Mouse (Mus musculus) spleen, postnatal 4 days (tissue): Measurements from ENCODE around the gene Tmem125.

Experiments used
- DNase-seq, 2 experiments: peaks; one replicate each; pipeline ENCODE4 v3.0.0; 2022; ENCODE audit warnings: low spot score in 2 of 2

Tmem125 gene

DNA sequence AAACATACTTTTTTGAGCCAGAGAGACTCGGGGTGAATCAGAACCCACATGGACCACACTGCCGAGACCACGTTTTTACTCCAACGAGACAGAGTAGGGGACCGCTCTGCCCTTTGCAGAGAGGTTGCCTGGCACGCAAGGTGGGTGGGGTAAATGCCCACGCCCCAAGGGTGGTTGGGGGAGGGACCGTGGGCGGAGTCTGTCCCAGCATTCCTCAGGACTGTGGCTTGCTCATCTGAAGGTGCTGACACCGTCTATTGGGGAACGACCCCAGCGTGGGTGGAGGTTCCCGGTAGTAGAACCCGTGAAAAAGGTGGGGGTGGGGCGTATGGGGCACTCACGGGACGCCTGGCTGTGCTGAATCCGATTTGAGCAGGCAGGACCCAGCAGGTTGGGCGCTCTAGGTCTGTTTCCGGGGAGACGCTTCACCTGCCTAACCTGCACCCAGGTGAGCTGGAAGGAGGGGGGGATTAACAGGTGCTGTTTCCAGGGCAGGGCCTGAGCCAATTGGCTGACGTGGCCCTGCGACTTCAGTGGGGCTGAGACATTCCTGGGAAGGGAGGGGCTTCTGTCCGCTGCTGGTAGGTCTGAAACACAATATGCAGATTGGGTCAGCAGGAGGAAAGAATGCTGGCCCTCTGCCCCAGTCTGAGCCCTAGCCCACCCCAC lies at the start of gene Tmem125:
TSS of gene Tmem125 (minus strand) at position 453 of the 669 bp plus-strand sequence.
- DNase-seq, result peak in 1 of 2 experiments; percentile 39

DNA sequence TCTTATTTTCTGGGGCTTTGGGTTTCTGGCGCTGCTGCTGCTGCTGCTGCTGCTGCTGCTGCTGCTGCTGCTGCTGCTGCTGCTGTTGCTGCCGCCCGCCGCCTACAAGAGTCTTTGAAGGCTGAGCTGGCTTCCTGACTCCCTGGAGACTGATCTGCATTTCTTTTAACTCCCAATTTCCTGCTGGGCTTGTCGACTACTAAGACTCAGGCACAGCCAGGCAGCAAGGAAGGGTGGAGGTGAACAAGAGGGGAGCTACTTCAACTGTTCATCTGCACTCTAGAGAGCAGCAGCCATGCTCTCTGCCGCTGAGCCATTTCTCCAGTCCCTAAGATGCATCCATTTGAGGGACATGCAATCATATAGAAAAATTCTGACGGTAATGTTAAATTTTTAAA lies 45.9 kb upstream of the Tmem125 start:
- DNase-seq, result no peak

DNA sequence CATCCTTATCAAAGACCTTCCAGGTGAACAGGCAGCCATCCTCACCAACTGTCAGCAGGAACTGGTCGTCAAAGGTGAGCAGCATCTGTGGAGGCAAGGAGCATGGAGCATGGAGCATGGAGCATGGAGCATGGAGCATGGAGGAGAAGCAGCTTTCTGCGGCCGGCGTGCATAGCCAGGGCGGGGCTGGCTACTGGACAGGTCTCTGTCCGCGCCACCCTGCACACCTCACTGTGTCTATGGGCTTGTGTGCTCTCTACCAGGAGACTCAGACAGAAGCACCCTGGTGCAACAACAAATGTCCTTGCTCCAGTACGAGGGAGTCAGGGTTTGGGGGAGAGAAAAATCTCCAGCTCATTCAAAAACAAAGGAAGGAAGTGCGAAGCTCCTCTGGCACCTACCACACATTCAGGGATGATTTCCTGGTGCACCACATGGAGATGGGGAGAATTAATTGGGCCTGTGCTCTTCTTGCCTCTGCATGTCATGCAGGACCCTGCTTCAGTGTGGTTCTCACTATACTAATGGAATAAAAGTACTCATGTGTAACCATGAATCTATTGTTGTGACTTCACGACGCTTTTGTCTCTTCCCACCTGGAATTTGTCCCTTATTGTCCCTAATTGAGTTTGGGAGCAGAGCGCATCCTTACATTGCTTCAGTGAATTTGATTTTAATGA lies 45.3 kb upstream of the Tmem125 start:
- DNase-seq, result no peak

DNA sequence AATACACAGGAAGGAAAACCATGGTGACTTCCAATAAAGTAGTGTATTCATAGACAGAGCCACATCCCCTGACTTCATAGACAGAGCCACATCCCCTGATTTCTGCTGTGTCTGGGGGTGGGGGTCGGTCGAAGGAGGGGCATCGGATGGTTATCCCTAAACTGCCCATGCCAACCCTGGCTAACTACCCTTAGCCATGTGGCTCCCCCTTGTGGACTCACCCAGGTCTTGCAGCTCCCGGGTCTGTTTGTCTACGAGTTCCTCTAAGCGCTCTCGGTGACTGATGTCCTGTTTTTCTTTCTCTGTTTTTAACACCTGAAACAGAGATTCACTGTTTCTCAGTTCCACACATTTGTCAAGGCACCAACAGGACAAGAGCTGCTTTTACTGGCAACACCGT lies 38.8 kb upstream of the Tmem125 start:
- no peak for DNase-seq

DNA sequence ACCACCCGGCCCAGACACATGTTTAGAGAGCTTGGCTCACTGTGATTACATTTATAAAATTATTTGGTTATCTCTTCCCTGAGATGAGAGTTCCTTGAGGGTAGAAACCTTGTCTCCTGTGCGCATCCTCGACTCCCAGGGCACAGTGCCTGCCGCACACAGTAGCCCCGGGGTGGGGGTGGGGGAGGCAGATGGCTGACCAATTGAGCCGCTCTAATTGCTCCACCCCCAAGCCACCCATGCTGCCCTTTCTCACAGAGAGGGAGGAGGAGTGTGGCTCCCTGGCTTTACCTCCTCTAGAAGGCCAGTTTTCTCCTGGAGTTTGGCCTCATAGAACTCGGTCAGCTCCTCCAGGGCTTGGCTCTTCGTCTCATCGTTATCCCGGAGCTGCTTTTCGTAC lies 37.7 kb upstream of the Tmem125 start:
- no peak for DNase-seq

DNA sequence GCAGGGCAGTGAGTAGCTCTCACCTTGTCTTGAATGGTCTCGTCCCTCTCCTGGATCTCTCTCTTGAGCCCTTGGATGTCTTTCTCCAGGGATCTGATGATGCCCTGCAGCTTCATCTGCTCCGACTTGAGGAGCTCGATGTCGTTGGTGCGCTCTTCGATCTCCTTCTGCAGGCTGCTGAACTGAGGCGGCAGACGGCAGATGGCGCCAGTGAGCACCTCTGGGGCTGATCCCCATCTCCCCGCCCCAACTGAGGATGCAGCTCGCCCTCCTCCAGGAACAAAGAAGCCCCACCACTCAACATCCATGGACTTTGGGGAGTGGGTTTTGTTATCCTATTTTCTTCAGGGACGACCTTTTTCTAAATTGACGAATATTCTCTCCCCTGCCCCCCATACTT lies 35.5 kb upstream of the Tmem125 start:
- DNase-seq, result peak; percentile 34 to 82

DNA sequence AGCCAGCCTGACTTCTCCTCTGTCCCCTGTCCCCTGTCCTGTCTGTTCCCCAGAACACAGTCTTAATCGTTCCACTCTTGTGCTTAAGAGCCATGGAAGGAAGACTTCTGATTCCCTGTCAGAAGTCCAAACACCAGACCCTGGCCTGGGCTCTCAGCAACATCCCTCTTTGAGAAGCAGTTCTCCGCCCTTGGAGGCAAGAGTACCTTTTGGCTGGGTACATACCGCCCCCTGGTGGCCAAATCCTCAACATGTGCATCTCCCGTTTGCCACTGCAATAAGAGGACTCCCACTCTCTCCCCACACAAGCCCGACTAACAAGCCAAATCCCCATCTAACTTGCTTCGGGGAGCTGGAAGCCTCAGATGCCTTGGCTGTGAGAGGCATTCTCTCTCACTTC lies 32.3 kb upstream of the Tmem125 start:
- peak; percentile 77 to 92 for DNase-seq

DNA sequence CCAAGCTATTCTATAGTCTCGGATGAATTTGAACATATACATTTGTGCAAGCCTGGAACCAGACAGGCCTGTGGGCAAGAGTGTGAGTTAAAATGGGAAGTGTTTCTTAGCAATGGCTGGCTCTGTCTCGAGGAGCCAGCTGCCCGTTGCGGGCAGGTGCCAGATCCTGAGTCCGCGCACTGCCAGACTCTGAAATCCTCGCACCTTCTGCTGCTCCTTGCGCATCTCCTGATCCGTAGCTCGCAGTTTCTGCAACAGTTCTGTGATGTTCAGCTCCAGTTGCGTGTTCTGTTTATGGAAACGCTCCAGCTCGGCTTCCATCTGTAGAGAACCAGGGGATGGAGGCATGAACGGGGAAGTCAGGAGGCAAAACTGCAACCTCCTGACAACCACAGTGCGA lies 27.6 kb upstream of the Tmem125 start:
- no peak for DNase-seq

DNA sequence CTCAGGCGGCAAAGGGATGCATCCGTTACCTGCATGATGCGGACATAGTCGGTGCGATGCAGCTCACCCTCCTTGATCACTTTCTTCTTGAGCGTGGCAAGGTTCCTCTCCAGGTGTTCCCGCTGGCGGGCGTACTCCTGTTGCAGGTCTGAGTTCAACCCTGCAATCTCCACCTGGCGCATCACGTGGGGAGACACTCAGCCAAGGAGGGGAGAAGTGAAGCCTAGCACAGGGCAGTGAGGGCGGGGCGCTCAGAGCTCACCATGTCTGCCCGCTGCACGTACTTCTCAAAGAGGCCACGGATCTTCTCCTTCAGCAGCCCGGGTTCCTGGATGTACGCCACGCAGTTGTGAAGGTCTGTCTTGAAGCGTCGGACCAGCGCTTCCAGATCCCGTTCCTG lies 25.5 kb upstream of the Tmem125 start:
- peak in 1 of 2 experiments; percentile 59 for DNase-seq

DNA sequence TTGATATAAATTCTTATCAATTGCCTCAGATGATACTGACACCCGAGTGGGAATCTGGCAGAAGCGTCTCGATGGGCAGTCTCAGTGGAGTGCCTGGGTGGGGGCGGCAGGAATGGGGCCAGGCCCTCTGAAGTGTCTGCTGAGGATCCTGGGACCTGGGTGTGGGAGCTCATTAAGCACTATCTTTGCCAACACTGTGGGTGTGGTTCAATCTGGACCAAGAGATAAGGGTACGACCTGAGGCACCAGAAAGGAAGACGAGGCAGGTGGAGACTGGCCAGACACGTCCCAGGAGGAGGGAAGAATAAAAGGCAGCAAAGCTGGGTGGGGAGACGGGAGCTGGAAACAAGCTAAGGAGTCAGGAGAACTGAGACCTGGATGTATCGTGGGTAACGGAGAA lies 24.9 kb upstream of the Tmem125 start:
- DNase-seq, result peak; percentile 71

DNA sequence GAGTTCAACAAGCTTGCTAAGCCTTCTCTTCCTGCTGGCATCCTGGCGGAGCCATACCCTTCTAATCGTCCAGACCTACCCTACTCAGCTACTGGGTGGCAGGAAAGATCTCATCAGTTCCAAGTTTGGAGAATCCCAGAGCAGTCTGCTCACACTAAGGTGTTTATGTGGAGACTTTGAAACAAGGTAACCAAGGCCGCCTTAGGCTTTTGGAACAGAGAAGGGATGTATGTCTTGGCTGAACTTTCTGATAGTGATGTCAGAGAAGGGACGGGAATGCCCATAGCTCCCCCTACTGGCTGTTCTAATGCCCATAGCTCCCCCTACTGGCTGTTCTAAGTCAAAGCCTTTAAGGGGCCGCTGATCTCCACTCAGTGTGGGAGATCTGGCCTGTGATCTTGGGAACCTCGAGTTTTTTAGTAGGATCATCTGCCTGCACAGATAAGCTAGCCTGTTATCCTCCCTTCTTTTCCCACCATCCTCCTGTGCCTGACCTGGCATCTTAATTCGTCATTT lies 22.4 kb upstream of the Tmem125 start:
- peak in 1 of 2 experiments; percentile 54 for DNase-seq

DNA sequence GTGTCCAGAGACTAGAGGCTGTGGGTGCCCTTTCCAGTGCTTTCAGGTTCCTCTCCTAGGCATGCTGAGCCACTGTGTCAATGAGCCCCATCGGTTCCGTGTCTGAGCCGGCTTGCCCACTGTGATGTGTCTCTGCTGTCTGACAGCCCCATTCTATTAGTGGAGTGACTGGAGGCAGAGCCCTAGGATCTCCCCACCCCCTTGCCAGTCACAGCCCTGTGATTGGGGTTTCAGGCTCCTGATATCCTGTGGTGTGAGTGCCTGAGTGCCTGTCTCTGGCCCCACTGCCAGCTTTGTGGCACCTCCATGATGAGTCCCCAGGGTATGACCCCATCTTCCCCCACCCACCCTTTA lies 21.1 kb upstream of the Tmem125 start:
- no peak for DNase-seq

DNA sequence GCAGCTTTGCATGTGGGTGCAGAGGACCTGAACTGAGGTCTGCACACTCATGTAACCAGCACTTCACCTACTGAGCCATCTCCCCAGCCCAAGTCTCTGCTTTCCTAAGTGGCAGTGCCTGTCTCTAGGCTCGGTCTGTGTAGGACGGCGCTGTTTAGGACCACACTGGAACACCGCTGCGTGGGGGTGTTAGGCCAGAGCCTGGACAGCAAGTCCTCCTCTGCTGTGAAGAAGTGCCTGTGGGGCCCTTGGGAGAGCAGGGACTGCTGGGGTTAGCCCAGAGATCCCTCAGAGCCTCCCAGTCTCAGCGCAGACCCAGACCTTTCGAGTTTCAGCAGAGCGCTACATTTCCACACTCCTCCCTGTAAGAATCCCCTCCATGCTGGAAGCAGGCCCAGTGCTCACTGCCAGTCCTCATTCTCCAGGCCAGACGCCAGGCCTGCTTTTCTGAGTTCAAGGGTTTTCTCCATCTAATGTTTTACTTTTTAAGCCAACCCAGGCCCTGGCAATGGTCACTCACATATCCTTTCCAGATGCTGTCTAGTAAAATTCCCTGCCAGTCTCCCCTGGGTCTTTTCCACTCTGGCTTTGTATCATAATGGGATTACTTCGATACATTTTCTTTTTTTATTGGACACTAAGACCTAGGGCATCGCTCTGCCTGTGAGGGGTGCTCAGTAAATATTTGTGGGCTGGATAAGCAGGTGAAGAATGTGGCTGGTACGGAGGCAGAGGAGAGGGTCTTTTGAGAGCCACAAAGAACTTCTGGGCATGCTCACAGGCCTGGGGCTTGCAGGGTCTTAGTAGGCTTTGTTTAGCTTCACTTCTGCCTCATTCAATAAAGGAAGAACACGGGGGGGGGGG lies 20.4 kb upstream of the Tmem125 start:
- DNase-seq, result no peak

DNA sequence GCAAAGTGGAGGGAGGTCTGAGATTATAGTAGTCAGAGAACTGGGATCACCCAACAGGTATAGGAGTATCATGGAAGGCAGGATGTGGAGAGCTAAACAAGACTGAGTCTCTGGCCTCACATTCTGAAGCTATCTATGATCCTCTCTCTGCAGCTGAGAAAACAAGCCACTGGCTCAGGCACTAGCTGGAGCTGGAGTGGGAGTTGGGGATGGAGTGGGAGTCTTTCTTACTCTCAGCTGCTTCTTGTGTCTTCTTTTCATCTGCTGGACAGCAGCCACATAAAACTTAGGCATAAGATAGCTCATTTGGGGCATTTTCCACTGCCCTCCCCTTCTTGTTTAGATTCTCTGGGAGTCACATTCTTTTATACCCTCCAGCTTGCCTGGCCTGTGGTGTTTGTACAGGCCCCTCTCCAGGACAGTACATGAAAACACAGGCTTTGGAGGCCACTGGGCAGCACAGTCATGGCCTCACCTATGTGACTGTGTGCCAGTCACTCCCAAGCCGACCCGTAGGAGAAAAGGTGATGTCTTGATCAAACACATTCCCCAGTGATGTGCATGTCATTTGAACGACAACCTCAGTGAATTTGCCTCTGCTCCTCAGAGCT lies 9.3 kb upstream of the Tmem125 start:
- DNase-seq, result no peak

DNA sequence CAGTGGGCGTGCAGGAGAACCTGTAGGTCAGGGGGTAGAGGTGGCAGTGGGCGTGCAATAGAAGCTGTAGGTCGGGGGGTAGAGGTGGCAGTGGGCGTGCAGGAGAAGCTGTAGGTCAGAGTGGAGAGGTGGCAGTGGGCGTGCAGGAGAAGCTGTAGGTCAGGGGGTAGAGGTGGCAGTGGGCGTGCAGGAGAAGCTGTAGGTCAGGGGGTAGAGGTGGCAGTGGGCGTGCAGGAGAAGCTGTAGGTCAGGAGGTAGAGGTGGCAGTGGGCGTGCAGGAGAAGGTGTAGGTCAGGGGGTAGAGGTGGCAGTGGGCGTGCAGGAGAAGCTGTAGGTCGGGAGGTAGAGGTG lies 4.3 kb upstream of the Tmem125 start:
- DNase-seq, result peak; percentile 60 to 90

DNA sequence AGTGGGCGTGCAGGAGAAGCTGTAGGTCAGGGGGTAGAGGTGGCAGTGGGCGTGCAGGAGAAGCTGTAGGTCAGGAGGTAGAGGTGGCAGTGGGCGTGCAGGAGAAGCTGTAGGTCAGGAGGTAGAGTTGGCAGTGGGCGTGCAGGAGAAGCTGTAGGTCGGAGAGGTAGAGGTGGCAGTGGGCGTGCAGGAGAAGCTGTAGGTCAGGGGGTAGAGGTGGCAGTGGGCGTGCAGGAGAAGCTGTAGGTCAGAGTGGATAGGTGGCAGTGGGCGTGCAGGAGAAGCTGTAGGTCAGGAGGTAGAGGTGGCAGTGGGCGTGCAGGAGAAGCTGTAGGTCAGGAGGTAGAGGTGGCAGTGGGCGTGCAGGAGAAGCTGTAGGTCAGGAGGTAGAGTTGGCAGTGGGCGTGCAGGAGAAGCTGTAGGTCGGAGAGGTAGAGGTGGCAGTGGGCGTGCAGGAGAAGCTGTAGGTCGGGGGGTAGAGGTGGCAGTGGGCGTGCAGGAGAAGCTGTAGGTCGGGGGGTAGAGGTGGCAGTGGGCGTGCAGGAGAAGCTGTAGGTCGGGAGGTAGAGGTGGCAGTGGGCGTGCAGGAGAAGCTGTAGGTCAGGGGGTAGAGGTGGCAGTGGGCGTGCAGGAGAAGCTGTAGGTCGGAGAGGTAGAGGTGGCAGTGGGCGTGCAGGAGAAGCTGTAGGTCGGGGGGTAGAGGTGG lies 3.7 kb upstream of the Tmem125 start:
- DNase-seq, result peak; percentile 81 to 96

DNA sequence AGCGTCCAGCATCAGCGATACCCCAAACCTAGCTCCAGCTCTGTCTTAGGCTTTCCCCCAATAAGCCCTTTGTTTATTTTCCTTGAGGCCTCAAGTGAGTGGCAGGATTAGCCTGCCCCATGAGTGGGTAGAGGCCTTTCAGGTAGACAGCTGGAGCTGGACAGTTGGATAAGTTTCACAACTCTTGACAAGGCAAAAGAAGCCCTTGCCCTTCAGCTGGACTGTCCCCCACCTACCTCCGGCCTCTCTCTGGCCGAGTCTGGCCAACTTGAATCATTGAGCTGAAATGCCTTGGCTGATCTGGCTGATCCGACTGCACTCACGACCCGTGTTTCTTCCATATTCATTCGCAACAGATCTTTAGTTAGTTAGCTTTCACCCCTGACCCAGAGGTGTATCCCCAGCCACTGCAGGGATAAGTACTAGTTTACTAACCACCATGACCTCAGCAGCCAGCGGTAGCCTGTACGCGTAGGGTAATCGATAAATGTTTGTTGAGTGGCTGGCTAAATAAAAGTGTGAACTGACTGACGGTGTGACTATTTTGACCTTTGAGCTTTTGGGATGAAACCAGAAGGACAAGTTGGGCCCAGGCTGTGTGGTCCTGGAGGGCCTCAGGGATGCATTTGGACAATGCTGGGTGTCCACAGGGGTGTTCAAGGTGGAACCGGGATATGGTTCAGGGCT lies 740 bp upstream of the Tmem125 start:
- DNase-seq, result no peak

DNA sequence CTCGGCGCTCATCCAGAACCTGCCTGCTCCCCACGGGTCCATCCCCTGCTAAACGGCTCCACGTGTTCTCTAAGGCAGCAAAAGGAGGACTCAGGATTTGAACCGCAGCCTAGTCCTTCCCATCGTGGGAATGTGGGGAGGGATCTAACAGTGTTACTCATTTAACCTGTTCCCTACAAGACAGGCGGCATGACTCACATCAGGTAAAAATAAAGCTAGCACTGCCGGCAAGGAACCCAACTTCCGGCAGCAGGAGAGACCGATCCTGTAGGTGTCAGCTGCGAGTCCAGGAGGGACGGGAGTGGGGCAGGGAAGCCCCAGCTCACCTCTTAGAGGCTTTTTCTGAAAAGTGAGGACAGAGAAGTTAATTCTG lies 700 bp downstream of the Tmem125 start:
- no peak for DNase-seq

DNA sequence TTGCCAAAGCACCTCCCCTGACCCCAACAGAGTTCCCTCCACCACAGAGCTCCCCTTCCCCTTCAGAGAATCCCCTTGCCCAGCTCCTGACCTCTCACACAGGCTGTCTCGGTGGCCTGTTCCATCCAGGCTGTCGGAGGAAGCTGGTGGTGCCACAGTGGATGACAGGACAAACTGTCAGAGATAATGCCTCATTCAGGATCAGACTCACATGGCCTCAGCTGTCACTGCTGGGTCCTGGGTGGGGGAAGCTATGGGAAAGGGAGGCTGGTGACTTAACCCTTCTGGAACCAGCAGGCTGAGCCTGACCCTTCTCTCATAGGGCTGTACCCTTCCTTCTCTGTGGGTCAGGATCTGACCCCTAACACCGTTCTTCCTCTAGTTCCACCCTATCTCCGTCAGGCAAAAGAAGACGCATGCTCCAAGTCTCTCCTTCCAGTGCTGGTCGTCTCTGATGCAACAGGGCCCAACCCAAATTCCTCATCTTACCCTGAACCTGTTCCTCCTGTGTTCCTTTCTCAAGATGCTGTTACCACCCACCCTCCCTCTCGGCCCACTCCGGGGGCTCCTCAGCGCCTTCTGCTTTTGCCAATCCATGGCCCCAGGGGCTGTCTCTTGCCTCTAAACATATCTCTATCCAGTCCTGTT lies 1.2 kb downstream of the Tmem125 start:
- no peak for DNase-seq

DNA sequence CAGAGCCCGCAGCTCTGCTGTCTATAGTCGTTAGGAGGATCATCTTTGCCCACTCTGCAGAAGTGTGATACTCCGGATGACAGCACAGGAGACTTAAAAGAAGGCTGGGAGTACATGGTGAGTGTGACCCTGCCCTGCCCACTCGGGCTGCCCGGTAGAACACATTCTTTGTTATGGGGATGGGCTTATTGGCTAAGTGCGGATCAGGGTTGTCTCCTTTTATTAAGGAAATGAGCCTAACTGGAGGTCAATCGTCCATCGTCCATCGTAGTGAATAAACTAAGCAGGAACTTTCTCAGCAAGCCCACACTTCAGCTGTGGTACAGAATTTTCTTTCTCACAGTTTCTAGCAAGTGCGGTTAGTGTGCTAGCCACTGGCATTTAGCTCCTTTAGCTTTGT lies 3.9 kb downstream of the Tmem125 start:
- no peak for DNase-seq

DNA sequence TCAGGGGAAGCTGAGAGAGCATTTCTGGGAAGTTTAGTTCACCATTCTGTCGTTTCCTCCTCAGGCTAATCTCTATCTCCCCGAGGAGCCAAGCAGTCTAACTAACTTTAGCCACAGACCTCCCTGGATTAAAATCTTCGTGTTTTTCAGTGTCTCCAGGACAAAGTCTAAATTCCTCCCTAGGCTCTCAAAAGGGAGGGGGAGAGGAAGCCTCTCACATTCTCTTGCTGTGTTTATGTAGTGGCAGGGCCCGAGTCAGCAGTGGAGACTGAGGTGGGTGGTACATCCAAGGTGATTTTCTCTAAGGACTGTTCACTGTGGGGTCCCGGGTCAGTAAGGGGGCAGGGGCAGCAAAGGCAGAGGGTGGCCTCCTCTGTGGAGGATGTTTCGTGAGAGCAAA lies 6.0 kb downstream of the Tmem125 start:
- DNase-seq, result no peak
